Mouse (Mus musculus): ENCODE measurements around the gene Stk32c. TPM values are rescaled to one million over a fixed set of nuclear protein-coding genes. Genes with fewer than 3 reads are reported as not detected.
A peak's percentile ranks its signal among the peaks of the same experiment; 100 is the strongest.

The Stk32c gene
- polyA plus RNA-seq, 1 experiment from 2014 or later = 0.06 TPM

- Histone ChIP-seq H3K4me2 (replicated peaks; ENCODE audit: low read depth, low read length) (no peak overlapping the region), H3K36me3 (ENCODE audit: insufficient read depth, low read length) (no peaks in the 10 kb centered on the region), H3K9me3 (ENCODE audit: low read length) (no peaks in the 10 kb centered on the region), H3K27ac (ENCODE audit: low read length) (no peak overlapping the region), H3K4me1 (ENCODE audit: insufficient read depth, low read depth, low read length) (no peaks in the 10 kb centered on the region), H3K9ac (replicated peaks; ENCODE audit: low read depth) (no peak overlapping the region), H3K27me3 (replicated peaks; ENCODE audit: insufficient read depth, low read length) (no peaks in the 10 kb centered on the region), H3K4me3 (ENCODE audit: low read depth, low read length) (no peak overlapping the region)
- TF ChIP-seq CTCF (IDR thresholded peaks at IDR 0.05) (peak; percentile 88), EP300 (IDR thresholded peaks at IDR 0.05) (no peak)
- ATAC-seq = peak; percentile 37; the same call in 1 of the 2 replicates
- 24% methylated on average over 7 of the region's 7 CpGs for WGBS
- DNase-seq (ENCODE audit: low spot score) = peak; percentile 83
These were observed 13.0 kb downstream of the Stk32c start for GRCm38 (mm10) chr7:139200108-139200507.

GRCm38 (mm10) chr7:139197022-139197421 is 16.1 kb downstream of the Stk32c start:
- Histone ChIP-seq H3K9ac (replicated peaks; ENCODE audit: low read depth) (no peak overlapping the region), H3K27me3 (replicated peaks; ENCODE audit: insufficient read depth, low read length) (no peaks in the 10 kb centered on the region), H3K4me3 (ENCODE audit: low read depth, low read length) (no peak overlapping the region), H3K27ac (ENCODE audit: low read length) (no peak overlapping the region), H3K36me3 (ENCODE audit: insufficient read depth, low read length) (no peaks in the 10 kb centered on the region), H3K4me1 (ENCODE audit: insufficient read depth, low read depth, low read length) (no peaks in the 10 kb centered on the region), H3K4me2 (replicated peaks; ENCODE audit: low read depth, low read length) (no peak overlapping the region), H3K9me3 (ENCODE audit: low read length) (no peaks in the 10 kb centered on the region)
- no peak for DNase-seq (ENCODE audit: low spot score)
- ATAC-seq = no peak
- WGBS = 65% methylated on average over 4 of the region's 4 CpGs
- TF ChIP-seq CTCF (IDR thresholded peaks at IDR 0.05) (no peak), EP300 (IDR thresholded peaks at IDR 0.05) (no peak)

GRCm38 (mm10) chr7:139191619-139192018 is 21.5 kb downstream of the Stk32c start:
- no peak overlapping the region for H3K9ac ChIP-seq (replicated peaks; ENCODE audit: low read depth)
- H3K4me1 ChIP-seq (ENCODE audit: insufficient read depth, low read depth, low read length) = no peaks in the 10 kb centered on the region
- no peaks in the 10 kb centered on the region for H3K9me3 ChIP-seq (ENCODE audit: low read length)
- H3K4me3 ChIP-seq (ENCODE audit: low read depth, low read length) = no peak overlapping the region
- ATAC-seq (no peak), DNase-seq (ENCODE audit: low spot score) (no peak)
- no peaks in the 10 kb centered on the region for H3K36me3 ChIP-seq (ENCODE audit: insufficient read depth, low read length)
- peaks cover 3% of the 10 kb centered on the region for H3K27me3 ChIP-seq (replicated peaks; ENCODE audit: insufficient read depth, low read length)
- TF ChIP-seq CTCF (IDR thresholded peaks at IDR 0.05) (peak; percentile 30), EP300 (IDR thresholded peaks at IDR 0.05) (no peak)
- 66% methylated on average over 6 of the region's 6 CpGs for WGBS
- H3K27ac ChIP-seq (ENCODE audit: low read length) = no peak overlapping the region
- H3K4me2 ChIP-seq (replicated peaks; ENCODE audit: low read depth, low read length) = no peak overlapping the region

- DNase-seq (ENCODE audit: low spot score) (no peak), ATAC-seq (no peak)
- no peaks in the 10 kb centered on the region for H3K36me3 ChIP-seq (ENCODE audit: insufficient read depth, low read length)
- no peak overlapping the region for H3K27ac ChIP-seq (ENCODE audit: low read length)
- no peaks in the 10 kb centered on the region for H3K9me3 ChIP-seq (ENCODE audit: low read length)
- WGBS = 83% methylated on average over 4 of the region's 4 CpGs
- no peak overlapping the region for H3K4me3 ChIP-seq (ENCODE audit: low read depth, low read length)
- H3K4me1 ChIP-seq (ENCODE audit: insufficient read depth, low read depth, low read length) = no peaks in the 10 kb centered on the region
- H3K4me2 ChIP-seq (replicated peaks; ENCODE audit: low read depth, low read length) = no peak overlapping the region
- TF ChIP-seq CTCF (IDR thresholded peaks at IDR 0.05) (no peak), EP300 (IDR thresholded peaks at IDR 0.05) (no peak)
- H3K27me3 ChIP-seq (replicated peaks; ENCODE audit: insufficient read depth, low read length) = peaks cover 9% of the 10 kb centered on the region
- H3K9ac ChIP-seq (replicated peaks; ENCODE audit: low read depth) = no peak overlapping the region
These were observed 22.5 kb downstream of the Stk32c start for GRCm38 (mm10) chr7:139190616-139191015.

GRCm38 (mm10) chr7:139188634-139189207 is 24.4 kb downstream of the Stk32c start:
- WGBS = under 1% methylated on average over 23 of the region's 23 CpGs
- Histone ChIP-seq H3K36me3 (ENCODE audit: insufficient read depth, low read length) (no peaks in the 10 kb centered on the region), H3K27ac (ENCODE audit: low read length) (no peak overlapping the region), H3K9me3 (ENCODE audit: low read length) (no peaks in the 10 kb centered on the region), H3K4me2 (replicated peaks; ENCODE audit: low read depth, low read length) (peak overlapping the region; percentile 99), H3K27me3 (replicated peaks; ENCODE audit: insufficient read depth, low read length) (peaks cover 9% of the 10 kb centered on the region), H3K4me1 (ENCODE audit: insufficient read depth, low read depth, low read length) (no peaks in the 10 kb centered on the region), H3K9ac (replicated peaks; ENCODE audit: low read depth) (0 out of 2 replicates have a peak overlapping the region, but pooled peaks have one; percentile 19), H3K4me3 (ENCODE audit: low read depth, low read length) (peak overlapping the region; percentile 59)
- DNase-seq (ENCODE audit: low spot score) = peak; percentile 54
- peak; percentile 81 for ATAC-seq
- TF ChIP-seq CTCF (IDR thresholded peaks at IDR 0.05) = peak; percentile 42
- no peak for TF ChIP-seq EP300 (IDR thresholded peaks at IDR 0.05)

DNA sequence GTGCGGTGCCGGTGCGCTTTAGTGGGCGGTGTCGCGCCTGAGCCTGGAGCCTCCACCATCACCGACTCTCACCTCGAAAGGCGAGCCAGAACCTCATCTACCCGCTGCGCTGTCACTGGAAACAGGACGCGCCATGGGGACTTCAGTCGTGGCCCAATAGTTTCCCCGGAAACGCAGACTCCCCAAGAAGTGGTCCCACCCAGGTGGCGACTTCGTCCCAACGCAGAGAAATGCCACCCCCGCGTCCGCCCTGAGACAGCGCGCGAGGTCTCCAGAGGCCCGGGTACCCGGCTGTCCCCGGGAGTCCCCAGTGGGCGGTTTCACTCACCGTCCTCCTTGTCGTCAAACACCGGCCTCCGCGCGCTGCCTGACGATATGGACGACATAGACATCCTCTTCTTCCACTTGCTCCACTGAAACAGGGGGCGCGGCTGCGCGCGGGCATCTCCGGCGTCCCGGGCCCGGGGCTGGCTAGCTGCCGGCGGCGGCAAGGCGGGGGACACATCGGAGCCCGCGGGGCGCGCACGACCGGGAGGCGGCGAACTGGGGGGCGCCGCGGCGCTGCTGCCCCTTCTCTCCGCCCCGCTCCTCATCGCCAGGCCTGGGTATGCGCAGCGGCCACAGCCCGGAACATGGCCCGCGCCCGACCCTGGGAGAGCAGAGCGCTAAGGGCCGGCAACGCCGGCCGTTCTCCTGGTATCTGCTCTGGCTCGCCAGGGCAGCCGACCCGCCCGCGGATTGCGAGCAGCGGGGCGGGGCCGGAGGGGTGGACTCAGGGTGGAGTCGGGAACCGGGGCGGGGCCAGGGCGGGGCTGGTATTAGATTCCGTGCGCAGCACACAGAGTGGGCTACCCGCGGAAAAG is 25.1 kb downstream of the Stk32c start:
- Histone ChIP-seq H3K4me3 (ENCODE audit: low read depth, low read length) (peak overlapping the region; percentile 59), H3K9ac (replicated peaks; ENCODE audit: low read depth) (0 out of 2 replicates have a peak overlapping the region, but pooled peaks have one; percentile 23), H3K9me3 (ENCODE audit: low read length) (no peaks in the 10 kb centered on the region), H3K4me2 (replicated peaks; ENCODE audit: low read depth, low read length) (peak overlapping the region; percentile 99), H3K36me3 (ENCODE audit: insufficient read depth, low read length) (no peaks in the 10 kb centered on the region), H3K4me1 (ENCODE audit: insufficient read depth, low read depth, low read length) (no peaks in the 10 kb centered on the region), H3K27ac (ENCODE audit: low read length) (no peak overlapping the region), H3K27me3 (replicated peaks; ENCODE audit: insufficient read depth, low read length) (peaks cover 9% of the 10 kb centered on the region)
- TF ChIP-seq CTCF (IDR thresholded peaks at IDR 0.05) (no peak), EP300 (IDR thresholded peaks at IDR 0.05) (no peak)
- ATAC-seq = peak; percentile 98
- peak; percentile 81 for DNase-seq (ENCODE audit: low spot score)
- under 1% methylated on average over 77 of the region's 94 CpGs for WGBS

Measured in lung, postnatal 0 days (tissue).